Mouse (Mus musculus): ENCODE results near the gene Fam171a2. TPM values are rescaled to one million over a fixed set of nuclear protein-coding genes. Genes with fewer than 3 reads are reported as not detected.
"Not testable (repeated sequence)": the region's sequence is repeated elsewhere in the genome, so short reads cannot be mapped to it uniquely, and the experiment has no call there.

Fam171a2 gene
- polyA plus RNA-seq, 1 experiment from 2014 or later, result 0.25 TPM

DNA sequence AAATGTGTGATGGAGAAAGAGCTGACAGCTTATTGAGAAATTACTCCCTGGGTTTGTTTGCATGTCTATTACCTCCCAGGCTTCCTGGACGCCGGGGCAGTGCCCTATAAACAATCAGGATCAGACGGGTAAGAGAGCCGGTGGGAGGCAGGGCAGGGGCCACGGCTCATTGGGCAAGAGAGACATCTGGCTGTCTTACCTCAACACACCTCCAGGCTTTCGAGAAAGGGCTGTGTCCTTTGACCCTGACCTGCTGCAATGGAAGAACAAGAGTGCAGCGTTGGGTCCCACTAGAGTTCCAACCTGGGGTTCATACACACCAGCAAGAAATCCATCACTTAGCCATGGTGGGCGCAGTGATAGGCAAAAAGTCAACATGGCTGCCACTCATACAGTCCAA, 25.9 kb downstream of the Fam171a2 start:
- WGBS (ENCODE audit: insufficient replicate concordance), result 52% methylated on average over 8 of the region's 8 CpGs
- DNase-seq, result no peak
- no peak overlapping the region for H3K9ac ChIP-seq

DNA sequence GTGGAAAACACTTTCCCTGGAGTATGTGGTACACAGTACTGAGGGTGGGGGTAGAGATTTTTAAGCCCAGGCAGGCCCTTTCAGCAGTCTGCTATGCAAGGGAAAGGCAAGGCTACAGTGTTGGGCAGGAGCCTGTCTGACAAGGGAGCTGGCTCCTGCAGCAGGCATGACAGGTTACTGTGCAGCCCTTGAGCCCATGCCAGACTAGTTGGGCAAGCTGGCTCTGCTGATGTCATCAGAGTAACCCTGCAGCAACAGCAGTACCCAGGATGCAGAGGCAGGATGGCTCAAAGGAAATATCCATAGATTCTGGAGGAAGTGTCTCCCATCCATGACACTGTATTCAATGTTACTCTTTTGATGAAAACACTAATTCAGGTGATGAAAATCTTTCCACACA, 28.6 kb downstream of the Fam171a2 start:
- H3K27ac ChIP-seq, result no peak overlapping the region
- no peak overlapping the region for H3K9ac ChIP-seq

More for the DNA sequence above, 25.9 kb downstream of the Fam171a2 start:
- ATAC-seq (ENCODE audit: low read depth), result no peak
- H3K36me3 ChIP-seq, result no peaks in the 10 kb centered on the region
- peaks cover 21% of the 10 kb centered on the region for H3K27me3 ChIP-seq
- H3K9me3 ChIP-seq (replicated peaks), result no peaks in the 10 kb centered on the region
- no peak overlapping the region for H3K4me2 ChIP-seq
- H3K4me3 ChIP-seq (replicated peaks), result no peak overlapping the region
- no peaks in the 10 kb centered on the region for H3K4me1 ChIP-seq (replicated peaks)
- H3K27ac ChIP-seq, result no peak overlapping the region

DNA sequence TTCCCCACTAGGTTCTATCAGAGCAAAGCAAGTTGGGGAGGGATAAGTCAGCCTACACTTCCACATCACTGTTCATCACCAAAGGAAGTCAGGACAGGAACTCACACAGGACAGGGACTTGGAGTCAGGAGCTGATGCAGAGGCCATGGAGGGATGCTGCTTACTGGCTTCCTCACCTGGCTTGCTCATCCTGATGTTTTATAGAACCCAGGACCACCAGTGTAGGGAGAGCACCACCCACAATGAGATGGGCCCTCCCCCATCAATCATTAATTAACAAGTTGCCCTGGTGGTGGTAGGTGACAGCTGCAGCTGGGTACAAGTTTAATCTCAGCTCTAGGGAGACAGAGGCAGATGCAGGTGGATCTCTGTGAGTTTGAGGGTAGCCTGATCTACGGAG, 30.3 kb downstream of the Fam171a2 start:
- Histone ChIP-seq H3K27me3 (peaks cover 24% of the 10 kb centered on the region), H3K4me2 (no peak overlapping the region), H3K9ac (no peak overlapping the region), H3K4me3 (replicated peaks) (no peak overlapping the region), H3K9me3 (replicated peaks) (no peaks in the 10 kb centered on the region), H3K27ac (no peak overlapping the region), H3K4me1 (replicated peaks) (no peaks in the 10 kb centered on the region; the same call in 1 of the 2 replicates), H3K36me3 (no peaks in the 10 kb centered on the region)
- 68% methylated on average over 1 of the region's 1 CpGs for WGBS (ENCODE audit: insufficient replicate concordance)
- no peak for DNase-seq
- no peak for ATAC-seq (ENCODE audit: low read depth)

More for the DNA sequence above, 28.6 kb downstream of the Fam171a2 start:
- H3K9me3 ChIP-seq (replicated peaks), result no peaks in the 10 kb centered on the region
- DNase-seq (no peak), ATAC-seq (ENCODE audit: low read depth) (no peak)
- no peaks in the 10 kb centered on the region for H3K4me1 ChIP-seq (replicated peaks)
- H3K4me2 ChIP-seq, result no peak overlapping the region
- H3K36me3 ChIP-seq, result no peaks in the 10 kb centered on the region
- peaks cover 25% of the 10 kb centered on the region for H3K27me3 ChIP-seq
- no peak overlapping the region for H3K4me3 ChIP-seq (replicated peaks)

- Histone ChIP-seq H3K36me3 (no peaks in the 10 kb centered on the region), H3K27ac (no peak overlapping the region), H3K4me3 (replicated peaks) (no peak overlapping the region), H3K27me3 (peaks cover 21% of the 10 kb centered on the region), H3K4me2 (no peak overlapping the region), H3K9me3 (replicated peaks) (no peaks in the 10 kb centered on the region), H3K4me1 (replicated peaks) (peaks cover 15% of the 10 kb centered on the region), H3K9ac (no peak overlapping the region)
- 63% methylated on average over 10 of the region's 10 CpGs for WGBS (ENCODE audit: insufficient replicate concordance)
- no peak for ATAC-seq (ENCODE audit: low read depth)
- no peak for DNase-seq
Observed at GRCm38 (mm10) chr11:102415034-102415802, 32.3 kb downstream of the Fam171a2 start.

GRCm38 (mm10) chr11:102413059-102413458, 34.4 kb downstream of the Fam171a2 start:
- H3K9ac ChIP-seq, result no peak overlapping the region
- no peaks in the 10 kb centered on the region for H3K36me3 ChIP-seq
- peaks cover 18% of the 10 kb centered on the region for H3K27me3 ChIP-seq
- 68% methylated on average over 8 of the region's 8 CpGs for WGBS (ENCODE audit: insufficient replicate concordance)
- H3K27ac ChIP-seq, result no peak overlapping the region
- H3K4me2 ChIP-seq, result no peak overlapping the region
- no peak overlapping the region for H3K4me3 ChIP-seq (replicated peaks)
- H3K9me3 ChIP-seq (replicated peaks), result no peaks in the 10 kb centered on the region
- peaks cover 30% of the 10 kb centered on the region for H3K4me1 ChIP-seq (replicated peaks)
- DNase-seq (no peak), ATAC-seq (ENCODE audit: low read depth) (no peak)

DNA sequence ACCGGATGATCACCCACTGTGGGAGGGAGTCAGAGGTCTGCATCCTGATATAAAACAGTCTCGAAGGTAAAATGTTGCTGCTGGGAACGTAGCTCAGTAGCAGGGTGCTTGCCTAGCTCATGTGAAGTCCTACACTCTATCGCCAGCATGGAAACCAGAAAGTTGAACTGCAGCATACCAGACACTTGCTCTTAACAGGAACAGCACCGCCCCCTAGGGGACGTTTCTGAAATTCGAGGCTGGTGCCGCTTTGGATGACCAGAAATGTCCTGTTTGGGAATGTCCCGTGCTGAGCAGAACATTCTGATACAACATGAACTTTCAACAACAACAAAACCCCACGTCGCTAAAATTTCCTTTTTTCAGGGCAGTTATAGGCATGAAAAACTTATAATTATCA, 35.8 kb downstream of the Fam171a2 start:
- H3K4me1 ChIP-seq (replicated peaks), result peaks cover 32% of the 10 kb centered on the region
- H3K27ac ChIP-seq, result peak overlapping the region; percentile 59
- ATAC-seq (ENCODE audit: low read depth), result no peak
- peak overlapping the region; percentile 47 for H3K9ac ChIP-seq
- H3K4me3 ChIP-seq (replicated peaks), result no peak overlapping the region
- WGBS (ENCODE audit: insufficient replicate concordance), result 6% methylated on average over 11 of the region's 11 CpGs
- H3K9me3 ChIP-seq (replicated peaks), result no peaks in the 10 kb centered on the region
- H3K36me3 ChIP-seq, result no peaks in the 10 kb centered on the region
- DNase-seq, result peak; percentile 83
- H3K4me2 ChIP-seq, result peak overlapping the region; percentile 16
- peaks cover 13% of the 10 kb centered on the region for H3K27me3 ChIP-seq

GRCm38 (mm10) chr11:102411061-102411460, 36.4 kb downstream of the Fam171a2 start:
- no peaks in the 10 kb centered on the region for H3K9me3 ChIP-seq (replicated peaks)
- H3K27ac ChIP-seq, result peak overlapping the region; percentile 59
- H3K36me3 ChIP-seq, result peaks cover 3% of the 10 kb centered on the region
- no peak for DNase-seq
- no peak for ATAC-seq (ENCODE audit: low read depth)
- peak overlapping the region; percentile 16; the same call in 1 of the 2 replicates for H3K4me2 ChIP-seq
- no peak overlapping the region for H3K4me3 ChIP-seq (replicated peaks)
- 76% methylated on average over 3 of the region's 3 CpGs for WGBS (ENCODE audit: insufficient replicate concordance)
- peaks cover 13% of the 10 kb centered on the region for H3K27me3 ChIP-seq
- peaks cover 39% of the 10 kb centered on the region for H3K4me1 ChIP-seq (replicated peaks)
- peak overlapping the region; percentile 47 for H3K9ac ChIP-seq

DNA sequence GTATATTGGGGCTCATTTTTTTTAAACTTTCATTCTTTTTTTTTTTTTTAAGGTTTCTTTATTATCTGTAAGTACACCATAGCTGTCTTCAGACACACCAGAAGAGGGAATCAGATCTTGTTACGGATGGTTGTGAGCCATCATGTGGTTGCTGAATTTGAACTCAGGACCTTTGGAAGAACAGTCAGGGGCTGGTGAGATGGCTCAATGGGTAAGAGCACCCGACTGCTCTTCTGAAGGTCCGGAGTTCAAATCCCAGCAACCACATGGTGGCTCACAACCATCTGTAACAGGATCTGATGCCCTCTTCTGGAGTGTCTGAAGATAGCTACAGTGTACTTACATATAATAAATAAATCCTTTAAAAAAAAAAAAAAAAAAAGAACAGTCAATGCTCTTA, 37.1 kb downstream of the Fam171a2 start:
- peak overlapping the region; percentile 86; the same call in 1 of the 2 replicates for H3K4me2 ChIP-seq
- ATAC-seq (ENCODE audit: low read depth); H3K4me3 ChIP-seq (replicated peaks); DNase-seq; H3K9me3 ChIP-seq (replicated peaks); H3K9ac ChIP-seq; H3K36me3 ChIP-seq: not testable (repeated sequence)
- peaks cover 46% of the 10 kb centered on the region for H3K4me1 ChIP-seq (replicated peaks)
- 87% methylated on average over 3 of the region's 3 CpGs for WGBS (ENCODE audit: insufficient replicate concordance)
- peak overlapping the region; percentile 97; the same call in 1 of the 2 replicates for H3K27ac ChIP-seq
- H3K27me3 ChIP-seq, result peaks cover 13% of the 10 kb centered on the region

DNA sequence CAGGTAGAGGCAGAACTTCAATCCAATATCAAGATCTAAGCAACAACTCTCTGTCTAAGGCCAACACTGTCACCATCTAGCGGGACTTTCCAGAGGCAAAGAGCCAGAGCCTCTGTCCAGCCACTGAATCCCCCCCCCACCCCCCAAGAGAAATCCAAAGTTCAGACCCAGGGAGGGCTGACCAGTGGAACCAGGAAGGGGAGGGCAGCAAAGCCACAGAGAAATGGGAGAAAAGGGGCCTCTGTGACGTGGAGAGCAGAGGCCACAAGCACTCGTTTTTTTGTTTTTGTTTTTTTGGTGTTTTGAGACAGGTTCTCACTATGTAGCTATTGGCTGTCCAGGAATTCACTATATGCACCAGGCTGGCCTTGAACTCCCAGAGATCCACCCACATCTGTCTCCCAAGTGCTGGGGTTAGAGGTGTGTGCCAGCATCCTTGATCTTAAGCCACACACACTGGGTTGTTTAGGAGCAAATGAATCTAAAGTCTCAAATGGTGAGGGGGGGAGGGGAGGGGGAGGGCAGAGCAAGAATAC, 37.6 kb downstream of the Fam171a2 start:
- H3K9ac ChIP-seq, result peak overlapping the region; percentile 74
- peak overlapping the region; percentile 97 for H3K27ac ChIP-seq
- peak overlapping the region; percentile 86 for H3K4me2 ChIP-seq
- H3K36me3 ChIP-seq, result peaks cover 15% of the 10 kb centered on the region
- H3K27me3 ChIP-seq, result peaks cover 9% of the 10 kb centered on the region
- H3K9me3 ChIP-seq (replicated peaks), result no peaks in the 10 kb centered on the region
- peaks cover 51% of the 10 kb centered on the region for H3K4me1 ChIP-seq (replicated peaks)
- ATAC-seq (ENCODE audit: low read depth), result no peak
- H3K4me3 ChIP-seq (replicated peaks), result peak overlapping the region; percentile 87
- no peak for DNase-seq
- 73% methylated on average over 3 of the region's 3 CpGs for WGBS (ENCODE audit: insufficient replicate concordance)

GRCm38 (mm10) chr11:102408888-102409794, 38.3 kb downstream of the Fam171a2 start:
- Histone ChIP-seq H3K4me1 (replicated peaks) (peaks cover 58% of the 10 kb centered on the region), H3K36me3 (peaks cover 22% of the 10 kb centered on the region), H3K9me3 (replicated peaks) (no peaks in the 10 kb centered on the region), H3K27ac (peak overlapping the region; percentile 97), H3K9ac (peak overlapping the region; percentile 74), H3K4me3 (replicated peaks) (peak overlapping the region; percentile 87), H3K4me2 (peak overlapping the region; percentile 86), H3K27me3 (peaks cover 5% of the 10 kb centered on the region)
- 36% methylated on average over 15 of the region's 15 CpGs for WGBS (ENCODE audit: insufficient replicate concordance)
- DNase-seq (no peak), ATAC-seq (ENCODE audit: low read depth) (no peak)

DNA sequence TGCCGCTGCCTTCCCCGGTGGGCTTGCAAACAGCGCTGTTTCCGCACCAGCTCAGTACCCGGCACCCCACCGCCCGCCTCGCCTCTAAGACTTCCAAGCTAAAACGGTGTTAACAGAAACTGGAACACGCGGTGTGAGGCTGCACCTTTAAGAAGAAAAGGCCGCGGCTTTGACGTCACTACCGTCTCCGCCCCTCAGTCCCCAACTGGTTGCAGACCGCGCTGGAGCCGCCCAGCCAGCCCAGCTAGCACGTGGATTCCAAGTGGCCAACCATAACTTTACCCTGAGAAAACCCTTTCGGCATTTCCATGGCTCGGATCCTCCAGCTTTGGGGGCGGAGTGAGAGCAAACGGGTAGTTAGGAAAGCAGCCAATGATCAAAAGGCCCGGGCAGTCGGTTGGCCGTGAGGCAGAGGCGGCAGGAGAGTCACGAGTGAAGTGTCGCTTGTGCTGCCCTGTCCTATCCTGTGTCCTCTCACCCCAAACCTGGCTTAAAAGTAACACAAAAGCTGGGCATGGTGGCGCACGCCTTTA, 39.1 kb downstream of the Fam171a2 start:
- H3K27ac ChIP-seq, result peak overlapping the region; percentile 97

More for the DNA sequence above, 39.1 kb downstream of the Fam171a2 start:
- H3K4me1 ChIP-seq (replicated peaks), result peaks cover 65% of the 10 kb centered on the region
- peak; percentile 88 for ATAC-seq (ENCODE audit: low read depth)
- WGBS (ENCODE audit: insufficient replicate concordance), result under 1% methylated on average over 32 of the region's 32 CpGs
- H3K9ac ChIP-seq, result peak overlapping the region; percentile 96
- peaks cover 5% of the 10 kb centered on the region for H3K27me3 ChIP-seq
- DNase-seq, result peak; percentile 99
- H3K36me3 ChIP-seq, result peaks cover 29% of the 10 kb centered on the region
- H3K4me2 ChIP-seq, result peak overlapping the region; percentile 86
- no peaks in the 10 kb centered on the region for H3K9me3 ChIP-seq (replicated peaks)
- peak overlapping the region; percentile 87 for H3K4me3 ChIP-seq (replicated peaks)

Data from liver, embryonic 13.5 days (tissue).